Mouse (Mus musculus): Measurements from ENCODE around the gene Cenpx. TPM values are rescaled to one million over a fixed set of nuclear protein-coding genes. Genes with fewer than 3 reads are reported as not detected.

The Cenpx gene
- polyA plus RNA-seq (2012; rRNA removed) = 73.6 and 85.1 TPM in 2 replicates

GRCm38 (mm10) chr11:120713580-120714518 lies at the start of gene Cenpx, which contains the start of gene Lrrc45:
Gene Cenpx (minus strand): TSS chr11:120713738.
Gene Lrrc45 (plus strand): TSS chr11:120713925.

GRCm38 (mm10) chr11:120762672-120763041 lies 49.1 kb upstream of the Cenpx start, which contains the start of gene Hmga1b:
Gene Hmga1b (plus strand): TSS chr11:120762794.

GRCm38 (mm10) chr11:120731858-120732680 lies 18.5 kb upstream of the Cenpx start, which contains the start of gene Cbr2:
Gene Cbr2 (minus strand): TSS chr11:120732114.

GRCm38 (mm10) chr11:120727169-120727527 lies 13.6 kb upstream of the Cenpx start, which contains the start of gene Dcxr:
Gene Dcxr (minus strand): TSS chr11:120727281.

GRCm38 (mm10) chr11:120721124-120722066 lies 7.9 kb upstream of the Cenpx start, which contains the start of gene Rac3:
Gene Rac3 (plus strand): TSS chr11:120721470.

GRCm38 (mm10) chr11:120672687-120673593 lies 40.6 kb downstream of the Cenpx start, which contains the start of gene Aspscr1:
Gene Aspscr1 (plus strand): TSS chr11:120672973.

GRCm38 (mm10) chr11:120661076-120661460 lies 52.5 kb downstream of the Cenpx start, which contains the start of gene Notum:
Gene Notum (minus strand): TSS chr11:120661175.

Other genes starting within 250 kb of the Cenpx start
- 23.7 and 24.4 TPM in 2 replicates for gene Arl16, start 246.1 kb downstream of the Cenpx start, polyA plus RNA-seq (2012; rRNA removed)
- 196 and 363 TPM in 2 replicates for gene Mrpl12, start 229.1 kb downstream of the Cenpx start, polyA plus RNA-seq (2012; rRNA removed)
- gene Slc25a10, start 221.9 kb downstream of the Cenpx start, polyA plus RNA-seq (2012; rRNA removed) = 357 and 440 TPM in 2 replicates
- gene Gcgr, start 183.0 kb downstream of the Cenpx start, polyA plus RNA-seq (2012; rRNA removed) = 0.35 and 0.95 TPM in 2 replicates
- 51.3 and 59.4 TPM in 2 replicates for gene Mcrip1, start 164.0 kb downstream of the Cenpx start, polyA plus RNA-seq (2012; rRNA removed)
- gene Ppp1r27, start 162.6 kb downstream of the Cenpx start, polyA plus RNA-seq (2012; rRNA removed) = 0.22 TPM in 1 of 2 replicates, not detected in the other
- gene P4hb, start 140.5 kb downstream of the Cenpx start, polyA plus RNA-seq (2012; rRNA removed) = 238 and 254 TPM in 2 replicates
- gene Arhgdia, start 132.1 kb downstream of the Cenpx start, polyA plus RNA-seq (2012; rRNA removed) = 643 and 823 TPM in 2 replicates
- gene Alyref, start 115.4 kb downstream of the Cenpx start, polyA plus RNA-seq (2012; rRNA removed) = 25.4 and 31.6 TPM in 2 replicates
- 119 and 133 TPM in 2 replicates for gene Anapc11, start 115.3 kb downstream of the Cenpx start, polyA plus RNA-seq (2012; rRNA removed)
- 5.5 and 6.3 TPM in 2 replicates for gene Npb, start 105.3 kb downstream of the Cenpx start, polyA plus RNA-seq (2012; rRNA removed)
- gene Pcyt2, start 95.8 kb downstream of the Cenpx start, polyA plus RNA-seq (2012; rRNA removed) = 325 and 389 TPM in 2 replicates
- 109 and 125 TPM in 2 replicates for gene Sirt7, start 88.5 kb downstream of the Cenpx start, polyA plus RNA-seq (2012; rRNA removed)
- 32.4 and 38.3 TPM in 2 replicates for gene Mafg, start 80.1 kb downstream of the Cenpx start, polyA plus RNA-seq (2012; rRNA removed)
- 30.3 and 39.3 TPM in 2 replicates for gene Pycr1, start 70.0 kb downstream of the Cenpx start, polyA plus RNA-seq (2012; rRNA removed)
- gene Myadml2, start 65.6 kb downstream of the Cenpx start, polyA plus RNA-seq (2012; rRNA removed) = 0.13 and 0.42 TPM in 2 replicates
- gene Notum, start 52.6 kb downstream of the Cenpx start, polyA plus RNA-seq (2012; rRNA removed) = 0.80 and 0.83 TPM in 2 replicates
- gene Aspscr1, start 40.8 kb downstream of the Cenpx start, polyA plus RNA-seq (2012; rRNA removed) = 93.2 and 102 TPM in 2 replicates
- gene Lrrc45, start 187 bp upstream of the Cenpx start, polyA plus RNA-seq (2012; rRNA removed) = 39.0 and 42.1 TPM in 2 replicates
- 18.7 and 26.9 TPM in 2 replicates for gene Rac3, start 7.7 kb upstream of the Cenpx start, polyA plus RNA-seq (2012; rRNA removed)
- gene Dcxr, start 13.5 kb upstream of the Cenpx start, polyA plus RNA-seq (2012; rRNA removed) = 198 and 220 TPM in 2 replicates
- gene Cbr2, start 18.4 kb upstream of the Cenpx start, polyA plus RNA-seq (2012; rRNA removed) = 100 and 126 TPM in 2 replicates
- gene Hmga1b, start 49.1 kb upstream of the Cenpx start, polyA plus RNA-seq (2012; rRNA removed) = 1.5 and 3.1 TPM in 2 replicates
- 61.7 and 67.2 TPM in 2 replicates for gene Rfng, start 70.5 kb upstream of the Cenpx start, polyA plus RNA-seq (2012; rRNA removed)
- 119 and 127 TPM in 2 replicates for gene Gps1, start 70.5 kb upstream of the Cenpx start, polyA plus RNA-seq (2012; rRNA removed)
- 36.2 and 39.8 TPM in 2 replicates for gene Dus1l, start 82.7 kb upstream of the Cenpx start, polyA plus RNA-seq (2012; rRNA removed)
- 355 and 470 TPM in 2 replicates for gene Fasn, start 110.8 kb upstream of the Cenpx start, polyA plus RNA-seq (2012; rRNA removed)
- gene Ccdc57, start 219.1 kb upstream of the Cenpx start, polyA plus RNA-seq (2012; rRNA removed) = 1.3 and 1.5 TPM in 2 replicates
- 14.8 and 25.6 TPM in 2 replicates for gene Slc16a3, start 234.7 kb upstream of the Cenpx start, polyA plus RNA-seq (2012; rRNA removed)